Comparison of ENCODE assay signal across 22 mouse cellular contexts in genomic region chr11:46110945-46111287, GRCm38 (mm10). TPM values are rescaled to one million over a fixed set of nuclear protein-coding genes. Genes with fewer than 3 reads are reported as not detected.
A peak's percentile ranks its signal among the peaks of the same experiment; 100 is the strongest.
DNase-seq lines count a peak whose midpoint lies in the region; ATAC-seq and TF ChIP-seq lines count a peak whose summit lies in the region.
"Had no signal": no experiment of that assay in that cellular context is flagged by ENCODE, and none has a peak within 500 bp of the region (broad histone marks: within the 10 kb centered on the region; RNA-seq: fewer than 3 reads in every experiment).

No protein-coding gene starts in this region.

- intact Hi-C loops in heart, adult 2 months (cut with DNase I) = loop anchor here (1.0 kb wide), 1 partner anchor 48 kb away; no protein-coding TSS in a partner anchor
- intact Hi-C loops in heart, postnatal 25 days (cut with DNase I) = no loop called here

- no peaks in the 10 kb centered on the region for H3K9me3 ChIP-seq in heart, embryonic 14.5 days (ENCODE audit: control insufficient read depth, low read length)
- H3K9me3 ChIP-seq in heart, embryonic 16.5 days (replicated peaks; ENCODE audit: control insufficient read depth, low read length) = no peaks in the 10 kb centered on the region
- H3K9me3 ChIP-seq in lung, embryonic 14.5 days (ENCODE audit: low read depth, low read length) = no peaks in the 10 kb centered on the region
- H3K9me3 ChIP-seq: embryonic facial prominence, embryonic 10.5 days; embryonic facial prominence, embryonic 12.5 days; forebrain, embryonic 13.5 days; G1E had no signal

- peaks cover 19% of the 10 kb centered on the region for H3K4me1 ChIP-seq in heart, adult 2 months (ENCODE audit: control insufficient read depth, insufficient read depth, low read length)
- peaks cover 6 to 19% of the 10 kb centered on the region in 2 experiments for H3K4me1 ChIP-seq in heart, embryonic 14.5 days (ENCODE audit: control insufficient read depth in 2 of 2, insufficient read depth in 2 of 2, low read length in 2 of 2)
- peaks cover 22% of the 10 kb centered on the region for H3K4me1 ChIP-seq in heart, embryonic 16.5 days (ENCODE audit: control insufficient read depth, insufficient read depth, low read length)
- H3K4me1 ChIP-seq in lung, embryonic 14.5 days (ENCODE audit: insufficient read depth) = no peaks in the 10 kb centered on the region
- H3K4me1 ChIP-seq: embryonic facial prominence, embryonic 10.5 days; embryonic facial prominence, embryonic 12.5 days had no signal

- no peak for TF ChIP-seq CTCF in heart, adult 2 months (IDR thresholded peaks at IDR 0.05)
- TF ChIP-seq CTCF in lung, embryonic 14.5 days (IDR thresholded peaks at IDR 0.05; ENCODE audit: low read depth) = no peak

- H3K4me2 ChIP-seq in heart, embryonic 14.5 days (ENCODE audit: low read length) = 0 out of 2 replicates have a peak overlapping the region, but pooled peaks have one; percentile 4
- no peak overlapping the region for H3K4me2 ChIP-seq in heart, embryonic 16.5 days (ENCODE audit: low read depth, low read length)
- no peak overlapping the region for H3K4me2 ChIP-seq in lung, embryonic 14.5 days
- H3K4me2 ChIP-seq: embryonic facial prominence, embryonic 12.5 days; forebrain, embryonic 13.5 days had no signal

- TF ChIP-seq POLR2A in heart, adult 2 months (IDR thresholded peaks at IDR 0.05; ENCODE audit: insufficient read depth, low read depth, low read length) = no peak

- TF ChIP-seq EP300 in heart, adult 2 months (IDR thresholded peaks at IDR 0.05; ENCODE audit: insufficient read depth, low read depth, low read length) = no peak

- 48% methylated on average over 1 of the region's 1 CpGs for WGBS in heart, adult 2 months
- WGBS in heart, embryonic 14.5 days = 88% methylated on average over 1 of the region's 1 CpGs
- WGBS in heart, embryonic 16.5 days = 57% methylated on average over 1 of the region's 1 CpGs
- 69% methylated on average over 1 of the region's 1 CpGs for WGBS in lung, embryonic 14.5 days

- H3K27ac ChIP-seq in heart, adult 2 months = peak overlapping the region; percentile 83
- peak overlapping the region; percentile 32 to 72; a peak in 2 of 4 replicates for H3K27ac ChIP-seq in heart, embryonic 14.5 days (replicated peaks in 1 of 2; ENCODE audit: control insufficient read depth in 1 of 2, insufficient read depth in 1 of 2, low read depth in 2 of 2, low read length in 2 of 2)
- H3K27ac ChIP-seq in heart, embryonic 16.5 days (ENCODE audit: low read length) = peak overlapping the region; percentile 85
- no peak overlapping the region for H3K27ac ChIP-seq in lung, embryonic 14.5 days (ENCODE audit: low read depth)
- H3K27ac ChIP-seq: embryonic facial prominence, embryonic 10.5 days; embryonic facial prominence, embryonic 12.5 days; forebrain, embryonic 13.5 days had no signal

- no peak overlapping the region for H3K9ac ChIP-seq in heart, adult 2 months (ENCODE audit: low read depth, low read length)
- H3K9ac ChIP-seq in heart, embryonic 14.5 days (ENCODE audit: low read length) = no peak overlapping the region
- H3K9ac ChIP-seq in heart, embryonic 16.5 days (ENCODE audit: low read length) = no peak overlapping the region
- H3K9ac ChIP-seq in lung, embryonic 14.5 days = no peak overlapping the region
- H3K9ac ChIP-seq: embryonic facial prominence, embryonic 12.5 days; forebrain, embryonic 13.5 days had no signal

- DNase-seq in heart, adult 2 months = no peak
- no peak for DNase-seq in heart, postnatal 25 days (ENCODE audit: low spot score)
- DNase-seq in heart, postnatal 4 days = no peak
- DNase-seq in heart, adult 9 months (ENCODE audit: low spot score in 2 of 2) = no peak
- DNase-seq in lung, embryonic 14.5 days = no peak
- no peak for DNase-seq in lung, postnatal 36 days
- DNase-seq: adrenal gland, adult 8-10 months; adrenal gland, postnatal 14 days; adrenal gland, postnatal 36 days; B cell, adult 2 months; cerebellum, adult 11-12 months had no signal

- no peak overlapping the region for H3K4me3 ChIP-seq in heart, adult 2 months
- H3K4me3 ChIP-seq in heart, embryonic 14.5 days (ENCODE audit: control insufficient read depth in 1 of 2, insufficient read depth in 1 of 2, low read depth in 1 of 2, low read length in 2 of 2) = no peak overlapping the region
- no peak overlapping the region for H3K4me3 ChIP-seq in heart, embryonic 16.5 days (ENCODE audit: low read length)
- H3K4me3 ChIP-seq in lung, embryonic 14.5 days (ENCODE audit: low read depth, low read length) = no peak overlapping the region
- H3K4me3 ChIP-seq: embryonic facial prominence, embryonic 10.5 days; embryonic facial prominence, embryonic 12.5 days; forebrain, embryonic 13.5 days had no signal

- H3K36me3 ChIP-seq in heart, adult 2 months (ENCODE audit: control insufficient read depth, insufficient read depth, low read length) = peaks cover 9% of the 10 kb centered on the region
- H3K36me3 ChIP-seq in heart, embryonic 14.5 days (ENCODE audit: control insufficient read depth, insufficient read depth, low read length) = peaks cover 68% of the 10 kb centered on the region
- peaks cover 28% of the 10 kb centered on the region for H3K36me3 ChIP-seq in heart, embryonic 16.5 days (ENCODE audit: control insufficient read depth, insufficient read depth)
- H3K36me3 ChIP-seq in lung, embryonic 14.5 days (ENCODE audit: insufficient read depth) = peaks cover 27% of the 10 kb centered on the region
- H3K36me3 ChIP-seq: G1E had no signal

- H3K27me3 ChIP-seq in heart, adult 2 months (ENCODE audit: control insufficient read depth, insufficient read depth, low read length) = no peaks in the 10 kb centered on the region
- no peaks in the 10 kb centered on the region for H3K27me3 ChIP-seq in heart, embryonic 14.5 days (ENCODE audit: control insufficient read depth, insufficient read depth, low read length)
- H3K27me3 ChIP-seq in heart, embryonic 16.5 days (ENCODE audit: control insufficient read depth, insufficient read depth, low read length) = no peaks in the 10 kb centered on the region
- no peaks in the 10 kb centered on the region for H3K27me3 ChIP-seq in lung, embryonic 14.5 days (ENCODE audit: insufficient read depth, low read length)
- H3K27me3 ChIP-seq: CH12.LX; embryonic facial prominence, embryonic 12.5 days; forebrain, embryonic 13.5 days; Patski had no signal

- no peak for ATAC-seq in heart, embryonic 14.5 days (ENCODE audit: insufficient number of reproducible peaks, insufficient read depth, low FRiP score, low read depth)
- ATAC-seq in heart, embryonic 16.5 days (replicated peaks; ENCODE audit: extremely low read depth, insufficient read depth, low FRiP score) = peak; percentile 43
- peak; percentile 64; the same call in 1 of the 2 replicates for ATAC-seq in lung, embryonic 14.5 days (ENCODE audit: insufficient read depth)
- ATAC-seq: activated CD4-positive, CD25-positive, alpha-beta regulatory T cell, adult 4 months; CD4-positive, CD25-positive, alpha-beta regulatory T cell, adult 4 months; forebrain, embryonic 13.5 days; Patski had no signal

- no peaks in the 10 kb centered on the region for H3K79me2 ChIP-seq in heart, adult 2 months (replicated peaks; ENCODE audit: control insufficient read depth, insufficient read depth, low read length)

RNA-seq across cellular contexts. Expression of gene Adam19, which starts 55.1 kb away (rescaled TPM):
- total RNA-seq in heart, adult 2 months (2021) = 10 to 100 TPM; 21.9 to 63.9 TPM
- 17.7 and 32.1 TPM in 2 replicates for polyA plus RNA-seq in heart, adult 2 months (2012; rRNA removed)
- total RNA-seq in heart, postnatal 25 days (2021) = 10 to 100 TPM; 36.2 to 78.2 TPM
- 21.1 and 22.7 TPM in 2 replicates for polyA plus RNA-seq in heart, embryonic 14.5 days (2014; fragmentation: Nextera tagmentation; extraction: Ambion mirVana)
- total RNA-seq in heart, postnatal 4 days (2021) = 100 to 1,000 TPM; 161 to 163 TPM
- polyA plus RNA-seq in heart, embryonic 16.5 days (2015; fragmentation: Nextera tagmentation; extraction: Ambion mirVana) = 21.3 and 24.4 TPM in 2 replicates
- polyA plus RNA-seq in lung, embryonic 14.5 days (2014; fragmentation: Nextera tagmentation; extraction: Ambion mirVana) = 25.4 and 27.0 TPM in 2 replicates
- polyA plus RNA-seq: G1E had no signal

RNA-seq across cellular contexts. Expression of gene Nipal4, which starts 55.4 kb away (rescaled TPM):
- under 1 TPM; 0.11 to 0.18 TPM for total RNA-seq in heart, adult 2 months (2021)
- 0.18 and 0.20 TPM in 2 replicates for polyA plus RNA-seq in heart, adult 2 months (2012; rRNA removed)
- under 1 TPM in 1 of 2 experiments, not detected in 1; 0.08 TPM for total RNA-seq in heart, postnatal 25 days (2021)
- 9.5 and 11.0 TPM in 2 replicates for polyA plus RNA-seq in heart, embryonic 14.5 days (2014; fragmentation: Nextera tagmentation; extraction: Ambion mirVana)
- 1 to 10 TPM; 2.5 to 2.7 TPM for total RNA-seq in heart, postnatal 4 days (2021)
- polyA plus RNA-seq in heart, embryonic 16.5 days (2015; fragmentation: Nextera tagmentation; extraction: Ambion mirVana) = 4.0 and 4.9 TPM in 2 replicates
- 1.5 and 1.8 TPM in 2 replicates for polyA plus RNA-seq in lung, embryonic 14.5 days (2014; fragmentation: Nextera tagmentation; extraction: Ambion mirVana)
- total RNA-seq: adrenal gland, adult 18-20 months; adrenal gland, postnatal 14 days; adrenal gland, postnatal 36 days; G1E had no signal
- polyA plus RNA-seq: G1E, Patski had no signal

RNA-seq across cellular contexts. Expression of gene Gm12166, which starts 58.8 kb away (rescaled TPM):
- total RNA-seq in heart, adult 2 months (2021) = 1 to 10 TPM; 1.2 to 1.6 TPM
- polyA plus RNA-seq in heart, adult 2 months (2012; rRNA removed) = 4.4 and 4.6 TPM in 2 replicates
- total RNA-seq in heart, postnatal 25 days (2021) = 1 to 10 TPM; 1.6 to 1.9 TPM
- polyA plus RNA-seq in heart, embryonic 14.5 days (2014; fragmentation: Nextera tagmentation; extraction: Ambion mirVana) = 4.6 and 4.9 TPM in 2 replicates
- 1 to 10 TPM; 2.7 to 4.0 TPM for total RNA-seq in heart, postnatal 4 days (2021)
- polyA plus RNA-seq in heart, embryonic 16.5 days (2015; fragmentation: Nextera tagmentation; extraction: Ambion mirVana) = 3.0 and 10.7 TPM in 2 replicates
- polyA plus RNA-seq in lung, embryonic 14.5 days (2014; fragmentation: Nextera tagmentation; extraction: Ambion mirVana) = 4.9 and 6.1 TPM in 2 replicates
